In genomic region chr8:107544651-107545174, GRCm38 (mm10) we compare ENCODE assay signal across 8 mouse cellular contexts. TPM values are rescaled to one million over a fixed set of nuclear protein-coding genes. Genes with fewer than 3 reads are reported as not detected.
A peak's percentile ranks its signal among the peaks of the same experiment; 100 is the strongest.
DNase-seq lines count a peak whose midpoint lies in the region; ATAC-seq and TF ChIP-seq lines count a peak whose summit lies in the region.

No protein-coding gene starts in this region.

- H3K36me3 ChIP-seq in kidney, adult 2 months (ENCODE audit: control insufficient read depth, insufficient read depth, low read length) = no peaks in the 10 kb centered on the region

- intact Hi-C loops in left cerebral cortex, postnatal 25 days (cut with DNase I) = no loop called here

- H3K27ac ChIP-seq in kidney, adult 2 months (ENCODE audit: insufficient read depth, low read depth, low read length) = no peak overlapping the region

- no peaks in the 10 kb centered on the region for H3K4me1 ChIP-seq in kidney, adult 2 months (ENCODE audit: control insufficient read depth, insufficient read depth, low read length)

- TF ChIP-seq POLR2A in kidney, adult 2 months (IDR thresholded peaks at IDR 0.05; ENCODE audit: low read depth, low read length) = no peak

- no peaks in the 10 kb centered on the region for H3K27me3 ChIP-seq in kidney, adult 2 months (replicated peaks; ENCODE audit: control insufficient read depth, insufficient read depth, low read length)

- peak; percentile 36 to 61 for DNase-seq in kidney, postnatal 4 days
- DNase-seq in kidney, adult 2 months = no peak
- peak; percentile 40 for DNase-seq in ZHBTc4 (ENCODE audit: low read depth, low spot score)
- peak; percentile 32 to 35 for DNase-seq in gastrocnemius, postnatal 4 days (ENCODE audit: low spot score in 2 of 2)
- peak; percentile 21 to 65 for DNase-seq in left cerebral cortex, postnatal 25 days (ENCODE audit: low spot score in 2 of 2)
- DNase-seq in thymus, adult 18-20 months = no peak
- DNase-seq in cerebellum, adult 18-20 months = no peak

- TF ChIP-seq CTCF in kidney, adult 2 months (conservative IDR thresholded peaks at IDR 0.05; ENCODE audit: insufficient read depth, insufficient read length, low read depth, low read length) = no peak

- no peak overlapping the region for H3K4me3 ChIP-seq in kidney, adult 2 months (ENCODE audit: insufficient read depth, low read depth, low read length)

- WGBS in kidney, adult 2 months = 56% methylated on average over 10 of the region's 10 CpGs

- ATAC-seq in granulocyte monocyte progenitor cell, adult 5-6 weeks (replicated peaks; ENCODE audit: poor library complexity, severe bottlenecking) = no peak

RNA-seq across cellular contexts. Expression of gene Psmd7, which starts 43.6 kb away (rescaled TPM):
- polyA plus RNA-seq in kidney, adult 2 months (2012; rRNA removed) = 44.3 and 56.9 TPM in 2 replicates
- 100 to 1,000 TPM; 121 to 133 TPM for total RNA-seq in gastrocnemius, postnatal 4 days (2021)
- total RNA-seq in left cerebral cortex, postnatal 25 days (2021) = 100 to 1,000 TPM; 107 TPM
- total RNA-seq in granulocyte monocyte progenitor cell, adult 5-6 weeks (2014; fragmentation: Nextera tagmentation) = 178 and 188 TPM in 2 replicates
- 110 and 117 TPM in 2 replicates for total RNA-seq in granulocyte monocyte progenitor cell, adult 5-6 weeks (2017)

Comparison
In these comparisons a context has a peak if more than half of its experiments do, and no peak if none do; other contexts are left out.
1. DNase-seq: peak in kidney, postnatal 4 days (2 of 2), ZHBTc4 (single experiment), gastrocnemius, postnatal 4 days (2 of 2) and left cerebral cortex, postnatal 25 days (2 of 2); none in kidney, adult 2 months (single experiment), thymus, adult 18-20 months (0 of 2) and cerebellum, adult 18-20 months (0 of 2).